Mouse (Mus musculus) monocyte, adult 2 months (primary cell): ENCODE data around the gene Lamtor3.
"Not testable (repeated sequence)": the region's sequence is repeated elsewhere in the genome, so short reads cannot be mapped to it uniquely, and the experiment has no call there.

Experiments used
- DNase-seq, 2 experiments: peaks; one replicate each; pipeline ENCODE4 v3.0.0; 2022; ENCODE audit warnings: low spot score in 2 of 2, low read depth in 1 of 2

The Lamtor3 gene

GRCm38 (mm10) chr3:137933986-137934385 lies 15.7 kb downstream of the Lamtor3 start:
- no peak for DNase-seq

- no peak for DNase-seq
These were observed 17.5 kb downstream of the Lamtor3 start for GRCm38 (mm10) chr3:137935570-137936525.

GRCm38 (mm10) chr3:137936541-137936940 lies 18.2 kb downstream of the Lamtor3 start:
- no peak for DNase-seq

- DNase-seq, result no peak
These were observed 20.3 kb downstream of the Lamtor3 start for GRCm38 (mm10) chr3:137938608-137939007.

- DNase-seq, result no peak
These were observed 22.5 kb downstream of the Lamtor3 start for GRCm38 (mm10) chr3:137940757-137941156.

GRCm38 (mm10) chr3:137941555-137941954 lies 23.2 kb downstream of the Lamtor3 start:
- DNase-seq, result no peak

GRCm38 (mm10) chr3:137942098-137942622 lies 23.9 kb downstream of the Lamtor3 start:
- no peak for DNase-seq

GRCm38 (mm10) chr3:137943737-137944154 lies 25.4 kb downstream of the Lamtor3 start:
- DNase-seq, result no peak

- DNase-seq, result no peak
These were observed 28.5 kb downstream of the Lamtor3 start for GRCm38 (mm10) chr3:137946827-137947226.

- peak in 1 of 2 experiments; percentile 14 for DNase-seq
These were observed 29.2 kb downstream of the Lamtor3 start for GRCm38 (mm10) chr3:137947525-137947924.

- no peak for DNase-seq
These were observed 32.0 kb downstream of the Lamtor3 start for GRCm38 (mm10) chr3:137950191-137950885.

GRCm38 (mm10) chr3:137951302-137951701 lies 33.0 kb downstream of the Lamtor3 start:
- DNase-seq, result not testable (repeated sequence)

- no peak for DNase-seq
These were observed 33.5 kb downstream of the Lamtor3 start for GRCm38 (mm10) chr3:137951819-137952218.

- peak in 1 of 2 experiments; percentile 26 for DNase-seq
These were observed 34.1 kb downstream of the Lamtor3 start for GRCm38 (mm10) chr3:137952225-137952913.

GRCm38 (mm10) chr3:137952914-137953880 lies 34.9 kb downstream of the Lamtor3 start:
- peak in 1 of 2 experiments; percentile 44 for DNase-seq

- no peak for DNase-seq
These were observed 36.1 kb downstream of the Lamtor3 start for GRCm38 (mm10) chr3:137954256-137954916.

GRCm38 (mm10) chr3:137955560-137956081 lies 37.3 kb downstream of the Lamtor3 start:
- no peak for DNase-seq

GRCm38 (mm10) chr3:137957864-137958263 lies 39.6 kb downstream of the Lamtor3 start:
- DNase-seq, result no peak

GRCm38 (mm10) chr3:137958352-137958751 lies 40.0 kb downstream of the Lamtor3 start:
- no peak for DNase-seq
